Mouse (Mus musculus) midbrain, embryonic 15.5 days (tissue): ENCODE measurements around the gene Gm7534. TPM values are rescaled to one million over a fixed set of nuclear protein-coding genes. Genes with fewer than 3 reads are reported as not detected.

Experiments used
- ATAC-seq: fragments of 200-750 bp; cut with Nextera tagmentation; replicated peaks from 2 replicates; pipeline ENCODE4 v1.8.0; 2017; ENCODE audit warnings: moderate TSS enrichment
- H3K27ac ChIP-seq: fragments of 300-500 bp; sonication (generic); 2 replicates; pipeline ENCODE4 v1.5.1; 2015; ENCODE audit warnings: mild to moderate bottlenecking, inconsistent platforms
- H3K27me3 ChIP-seq: fragments of 300-500 bp; sonication (generic); replicated peaks from 2 replicates; pipeline ENCODE4 v1.6.1; 2015; ENCODE audit warnings: inconsistent platforms
- H3K36me3 ChIP-seq: fragments of 300-500 bp; sonication (generic); replicated peaks from 2 replicates; pipeline ENCODE4 v1.6.1; 2015; ENCODE audit warnings: inconsistent platforms
- H3K4me1 ChIP-seq: fragments of 300-500 bp; sonication (generic); 2 replicates; pipeline ENCODE4 v1.6.1; 2015; ENCODE audit warnings: inconsistent platforms
- H3K4me2 ChIP-seq: fragments of 300-500 bp; sonication (generic); 2 replicates; pipeline ENCODE4 v1.6.1; 2015; ENCODE audit warnings: inconsistent platforms, mild to moderate bottlenecking, moderate library complexity
- H3K4me3 ChIP-seq: fragments of 300-500 bp; sonication (generic); 2 replicates; pipeline ENCODE4 v1.5.1; 2015; ENCODE audit warnings: mild to moderate bottlenecking, inconsistent platforms
- H3K9ac ChIP-seq: fragments of 300-500 bp; sonication (generic); 2 replicates; pipeline ENCODE4 v1.6.1; 2015; ENCODE audit warnings: mild to moderate bottlenecking, inconsistent platforms
- H3K9me3 ChIP-seq: fragments of 300-500 bp; sonication (generic); 2 replicates; pipeline ENCODE4 v1.6.1; 2016; ENCODE audit warnings: inconsistent platforms
- WGBS: fragments of 180-500 bp; shearing (Covaris S2); methylation state at CpG from one replicate; pipeline ENCODE4 v1.1.7; 2015; ENCODE audit warnings: mixed read lengths; 5-methylcytosine and 5-hydroxymethylcytosine counted together
- polyA plus RNA-seq: library from polyadenylated mRNA; unstranded; fragments of >200 nt; fragmentation: Nextera tagmentation; extraction: Ambion mirVana; gene quantifications from 2 replicates; pipeline ENCODE4 v1.2.1, GENCODE M21; 2015

Gene Gm7534
- not detected in 2 replicates for polyA plus RNA-seq

GRCm38 (mm10) chr4:134202904-134203303, at the start of gene Gm7534:
TSS of gene Gm7534 (minus strand) at chr4:134203004.
- Histone ChIP-seq H3K4me3 (no peak within 1 kb of the TSS), H3K9ac (no peak within 1 kb of the TSS), H3K27ac (no peak within 1 kb of the TSS), H3K27me3 (no peaks in the 10 kb centered on the region), H3K4me1 (no peaks in the 10 kb centered on the region), H3K36me3 (no peaks in the 10 kb centered on the region), H3K4me2 (no peak within 1 kb of the TSS), H3K9me3 (no peaks in the 10 kb centered on the region)
- WGBS, result 88% methylated on average over 4 of the region's 4 CpGs
- ATAC-seq, result no peak

GRCm38 (mm10) chr4:134252131-134252910, 49.5 kb upstream of the Gm7534 start:
- 7% methylated on average over 22 of the region's 22 CpGs for WGBS
- no peak for ATAC-seq
- peak overlapping the region; percentile 72 for H3K9ac ChIP-seq
- peaks cover 71% of the 10 kb centered on the region for H3K27me3 ChIP-seq
- H3K4me3 ChIP-seq, result peak overlapping the region; percentile 60
- H3K9me3 ChIP-seq, result no peaks in the 10 kb centered on the region
- no peaks in the 10 kb centered on the region for H3K36me3 ChIP-seq
- H3K4me1 ChIP-seq, result peaks cover 47% of the 10 kb centered on the region
- H3K27ac ChIP-seq, result peak overlapping the region; percentile 81
- H3K4me2 ChIP-seq, result peak overlapping the region; percentile 76

DNA sequence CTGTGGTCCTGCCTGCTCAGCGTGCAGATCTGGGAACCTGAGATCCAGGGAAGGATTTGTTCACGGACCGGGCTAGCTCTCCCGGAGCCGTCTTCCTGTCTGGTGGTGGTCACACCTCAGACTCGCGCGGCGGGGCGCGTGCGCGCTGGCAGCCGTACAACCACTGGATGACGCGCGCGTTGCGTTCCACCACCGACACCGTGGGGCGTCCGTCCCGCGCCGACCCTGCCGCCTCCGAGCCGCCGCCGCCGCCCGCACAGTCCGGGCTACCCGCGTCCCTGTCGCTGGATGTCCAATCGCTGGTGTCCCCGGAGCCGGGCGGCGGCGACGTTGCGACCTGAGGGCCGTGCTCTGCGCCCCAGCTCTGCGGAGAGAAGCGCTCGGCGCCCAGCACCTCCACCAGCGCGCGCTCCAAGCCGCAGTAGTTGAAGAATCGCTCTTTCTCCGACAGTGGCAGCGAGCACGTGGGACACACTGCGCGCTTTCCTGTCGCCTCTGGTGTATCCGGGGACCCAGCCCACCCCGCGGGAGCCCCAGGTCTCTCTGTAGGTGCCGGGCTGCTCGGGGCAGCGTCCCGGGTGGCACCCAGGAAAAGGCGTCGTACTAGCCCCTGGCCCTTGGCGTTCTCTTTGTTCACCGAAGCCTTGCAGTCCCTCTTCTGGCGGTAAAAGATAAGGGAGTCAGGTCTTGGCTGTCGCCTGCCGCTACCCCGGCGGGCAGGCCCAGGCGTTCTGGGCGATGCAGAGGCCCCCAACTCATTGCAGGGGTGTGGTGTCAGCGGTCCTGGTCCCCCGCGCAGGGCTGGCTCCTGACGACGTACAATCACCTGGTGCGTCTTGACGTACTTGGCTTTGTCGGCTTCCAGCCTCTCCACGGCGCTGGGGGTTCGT, 48.7 kb upstream of the Gm7534 start:
- peaks cover 45% of the 10 kb centered on the region for H3K4me1 ChIP-seq
- H3K4me3 ChIP-seq, result peak overlapping the region; percentile 60
- peaks cover 78% of the 10 kb centered on the region for H3K27me3 ChIP-seq
- under 1% methylated on average over 90 of the region's 91 CpGs for WGBS
- peak overlapping the region; percentile 72 for H3K9ac ChIP-seq
- ATAC-seq, result peak; percentile 67
- peak overlapping the region; percentile 76 for H3K4me2 ChIP-seq
- no peaks in the 10 kb centered on the region for H3K9me3 ChIP-seq
- H3K36me3 ChIP-seq, result no peaks in the 10 kb centered on the region
- peak overlapping the region; percentile 81 for H3K27ac ChIP-seq

GRCm38 (mm10) chr4:134250930-134251240, 48.1 kb upstream of the Gm7534 start:
- H3K27me3 ChIP-seq, result peaks cover 78% of the 10 kb centered on the region
- H3K4me1 ChIP-seq, result peaks cover 50% of the 10 kb centered on the region
- peak overlapping the region; percentile 60 for H3K4me3 ChIP-seq
- no peaks in the 10 kb centered on the region for H3K36me3 ChIP-seq
- peak overlapping the region; percentile 81 for H3K27ac ChIP-seq
- peak overlapping the region; percentile 72 for H3K9ac ChIP-seq
- ATAC-seq, result no peak
- no peaks in the 10 kb centered on the region for H3K9me3 ChIP-seq
- 5% methylated on average over 10 of the region's 10 CpGs for WGBS
- H3K4me2 ChIP-seq, result peak overlapping the region; percentile 76

DNA sequence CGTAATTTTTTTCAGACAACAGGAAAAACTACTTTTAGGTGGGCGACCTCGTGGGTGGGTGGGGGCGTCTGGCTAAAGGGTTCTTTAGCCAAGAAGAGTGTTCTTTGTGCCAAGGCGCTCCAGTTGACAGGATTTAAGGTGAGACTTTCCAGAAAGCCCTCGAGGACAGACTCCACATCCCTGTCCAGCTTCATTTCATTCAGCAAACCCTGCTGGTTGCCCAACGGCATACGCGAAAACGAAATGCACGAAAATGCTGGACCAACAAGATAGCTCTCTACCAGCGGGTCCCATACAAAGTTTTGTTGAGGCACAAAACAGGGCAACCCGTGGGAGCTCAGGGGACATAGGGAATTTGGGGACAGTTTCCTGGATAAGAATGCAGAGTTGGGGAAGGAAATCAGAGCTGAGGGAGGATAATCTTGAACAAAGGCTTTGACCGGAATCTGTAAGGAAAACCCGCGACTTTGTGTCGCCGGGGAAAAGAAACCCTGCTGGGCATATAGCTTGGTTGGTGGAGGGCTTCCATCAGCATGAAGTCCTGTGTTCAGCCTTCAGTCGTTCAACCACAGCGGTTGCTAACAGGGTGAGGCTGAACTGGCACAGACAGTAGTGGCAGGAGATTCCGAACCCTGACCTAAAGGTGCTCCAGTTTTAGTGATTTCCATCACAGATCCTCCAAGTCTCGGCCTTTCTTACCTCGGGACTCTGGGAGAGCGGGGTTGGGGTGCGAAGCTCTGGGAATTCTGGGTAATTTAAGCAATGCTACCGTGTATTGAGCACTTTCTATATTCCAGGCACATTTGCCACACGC, 47.5 kb upstream of the Gm7534 start:
- peak overlapping the region; percentile 76 for H3K4me2 ChIP-seq
- peaks cover 55% of the 10 kb centered on the region for H3K4me1 ChIP-seq
- peak overlapping the region; percentile 60 for H3K4me3 ChIP-seq
- peak overlapping the region; percentile 81; the same call in 1 of the 2 replicates for H3K27ac ChIP-seq
- no peak for ATAC-seq
- H3K9me3 ChIP-seq, result no peaks in the 10 kb centered on the region
- H3K36me3 ChIP-seq, result no peaks in the 10 kb centered on the region
- peaks cover 76% of the 10 kb centered on the region for H3K27me3 ChIP-seq
- 5% methylated on average over 27 of the region's 27 CpGs for WGBS
- H3K9ac ChIP-seq, result peak overlapping the region; percentile 72

DNA sequence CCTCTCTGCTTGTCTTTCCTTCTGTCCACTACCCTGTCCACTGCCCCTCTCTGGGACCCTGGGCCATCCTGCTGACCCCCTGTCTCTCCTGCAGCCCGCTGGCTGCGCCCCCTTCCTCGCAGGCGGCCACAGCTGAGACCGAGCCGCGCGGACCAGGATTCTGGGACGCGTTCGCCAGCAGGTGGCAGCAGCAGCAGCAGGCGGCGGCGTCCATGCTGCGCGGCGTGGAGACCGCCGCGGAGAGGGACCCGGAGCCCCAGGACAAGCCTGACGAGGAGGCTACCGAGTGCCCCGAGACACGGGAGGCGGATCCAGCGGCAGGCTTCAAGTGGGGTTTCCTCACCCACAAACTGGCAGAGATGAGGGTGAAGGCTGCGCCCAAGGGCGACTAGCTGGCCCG, 46.8 kb upstream of the Gm7534 start:
- WGBS, result 0% methylated on average over 30 of the region's 30 CpGs
- peaks cover 69% of the 10 kb centered on the region for H3K27me3 ChIP-seq
- peak overlapping the region; percentile 60 for H3K4me3 ChIP-seq
- peak overlapping the region; percentile 31 for H3K9ac ChIP-seq
- H3K9me3 ChIP-seq, result no peaks in the 10 kb centered on the region
- H3K36me3 ChIP-seq, result no peaks in the 10 kb centered on the region
- ATAC-seq, result no peak; the same call in 1 of the 2 replicates
- H3K27ac ChIP-seq, result no peak overlapping the region
- H3K4me2 ChIP-seq, result peak overlapping the region; percentile 76
- H3K4me1 ChIP-seq, result peaks cover 59% of the 10 kb centered on the region

GRCm38 (mm10) chr4:134246719-134247258, 44.0 kb upstream of the Gm7534 start, which contains the start of gene Gm30191:
TSS of gene Gm30191 (plus strand) at chr4:134246935.
- H3K4me2 ChIP-seq, result peak within 1 kb of the TSS; percentile 92
- H3K36me3 ChIP-seq, result no peaks in the 10 kb centered on the region
- ATAC-seq, result no peak
- peaks cover 50% of the 10 kb centered on the region for H3K4me1 ChIP-seq
- H3K9me3 ChIP-seq, result no peaks in the 10 kb centered on the region
- H3K9ac ChIP-seq, result no peak within 1 kb of the TSS; the same call in 1 of the 2 replicates
- peak within 1 kb of the TSS; percentile 27; the same call in 1 of the 2 replicates for H3K27ac ChIP-seq
- peak within 1 kb of the TSS; percentile 71 for H3K4me3 ChIP-seq
- H3K27me3 ChIP-seq, result peaks cover 41% of the 10 kb centered on the region
- 68% methylated on average over 7 of the region's 7 CpGs for WGBS

DNA sequence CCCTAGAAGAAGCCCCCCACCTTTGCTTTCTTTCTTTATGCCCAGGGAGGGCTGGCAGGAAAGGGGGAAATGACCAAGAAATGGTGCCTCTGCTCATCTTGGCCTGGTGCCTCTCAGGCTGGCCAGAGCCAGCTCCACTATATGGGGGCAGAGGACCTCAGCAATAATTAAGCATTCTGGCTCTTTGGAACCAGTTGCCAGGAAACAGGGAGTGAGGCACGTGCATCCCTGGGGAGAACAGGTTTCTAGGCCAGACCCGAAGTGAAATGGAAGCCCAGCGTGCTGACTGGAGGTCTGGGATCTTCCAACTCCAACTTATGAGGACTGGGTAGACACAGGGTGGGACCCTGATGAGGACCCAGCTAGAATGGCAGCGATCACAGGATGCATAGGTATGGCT, 43.5 kb upstream of the Gm7534 start:
- Histone ChIP-seq H3K9me3 (no peaks in the 10 kb centered on the region), H3K4me3 (no peak overlapping the region), H3K36me3 (no peaks in the 10 kb centered on the region), H3K9ac (no peak overlapping the region), H3K4me1 (peaks cover 45% of the 10 kb centered on the region), H3K27me3 (peaks cover 39% of the 10 kb centered on the region), H3K4me2 (peak overlapping the region; percentile 92; the same call in 1 of the 2 replicates), H3K27ac (0 out of 2 replicates have a peak overlapping the region, but pooled peaks have one; percentile 27)
- no peak for ATAC-seq
- 24% methylated on average over 4 of the region's 4 CpGs for WGBS

GRCm38 (mm10) chr4:134245148-134245843, 42.5 kb upstream of the Gm7534 start, which contains the start of gene Zfp593:
TSS of gene Zfp593 (minus strand) at chr4:134245592.
- peak within 1 kb of the TSS; percentile 68 for H3K9ac ChIP-seq
- H3K9me3 ChIP-seq, result no peaks in the 10 kb centered on the region
- under 1% methylated on average over 60 of the region's 60 CpGs for WGBS
- H3K36me3 ChIP-seq, result no peaks in the 10 kb centered on the region
- peaks cover 31% of the 10 kb centered on the region for H3K27me3 ChIP-seq
- peaks cover 35% of the 10 kb centered on the region for H3K4me1 ChIP-seq
- peak within 1 kb of the TSS; percentile 92 for H3K4me2 ChIP-seq
- H3K27ac ChIP-seq, result peak within 1 kb of the TSS; percentile 27; the same call in 1 of the 2 replicates
- peak; percentile 85 for ATAC-seq
- H3K4me3 ChIP-seq, result peak within 1 kb of the TSS; percentile 71

- H3K4me2 ChIP-seq, result peak within 1 kb of the TSS; percentile 92
- ATAC-seq, result no peak
- 90% methylated on average over 17 of the region's 17 CpGs for WGBS
- no peak within 1 kb of the TSS for H3K27ac ChIP-seq
- peaks cover 28% of the 10 kb centered on the region for H3K27me3 ChIP-seq
- H3K9ac ChIP-seq, result no peak within 1 kb of the TSS
- no peaks in the 10 kb centered on the region for H3K9me3 ChIP-seq
- peak within 1 kb of the TSS; percentile 71 for H3K4me3 ChIP-seq
- no peaks in the 10 kb centered on the region for H3K36me3 ChIP-seq
- peaks cover 26% of the 10 kb centered on the region for H3K4me1 ChIP-seq
These were observed 40.9 kb upstream of the Gm7534 start, which contains the start of gene E130218I03Rik for GRCm38 (mm10) chr4:134243516-134244250. TSS of gene E130218I03Rik (plus strand) at chr4:134243662.
